Mouse (Mus musculus) G1E (cell line): ENCODE results near the gene Nrp2. TPM values are rescaled to one million over a fixed set of nuclear protein-coding genes. Genes with fewer than 3 reads are reported as not detected.

Experiments used
- ATAC-seq: 2 replicates; pipeline ENCODE4 v1.8.0; 2016; ENCODE audit warnings: mild to moderate bottlenecking; ENCODE audit not compliant: insufficient number of reproducible peaks, poor library complexity, low FRiP score, severe bottlenecking; ENCODE audit errors: extremely low read depth
- DNase-seq: peaks from one replicate; pipeline ENCODE4 v3.0.0; 2012; ENCODE audit warnings: low spot score
- H3K27me3 ChIP-seq: 2 replicates; pipeline ENCODE4 v1.6.1; 2012; ENCODE audit warnings: mild to moderate bottlenecking, low read length, inconsistent platforms; ENCODE audit not compliant: insufficient read depth
- H3K36me3 ChIP-seq: replicated peaks from 2 replicates; pipeline ENCODE3; 2012; ENCODE audit warnings: mild to moderate bottlenecking, inconsistent platforms
- H3K4me1 ChIP-seq: 2 replicates; pipeline ENCODE4 v1.6.1; 2012; ENCODE audit warnings: low read depth, low read length, inconsistent platforms, mixed read lengths; ENCODE audit not compliant: insufficient read depth
- H3K4me3 ChIP-seq: 2 replicates; pipeline ENCODE4 v1.5.1; 2012; ENCODE audit warnings: low read depth, mild to moderate bottlenecking, inconsistent platforms, low read length, moderate library complexity, mixed read lengths
- H3K9me3 ChIP-seq: replicated peaks from 2 replicates; pipeline ENCODE4 v1.6.1; 2012; ENCODE audit warnings: inconsistent platforms
- CTCF ChIP-seq: IDR thresholded peaks from 2 replicates; pipeline ENCODE4 v1.5.1; 2012; ENCODE audit warnings: low read depth, low read length, inconsistent platforms, mixed read lengths
- GATA1 ChIP-seq: IDR thresholded peaks from 2 replicates; pipeline ENCODE4 v1.6.1; 2012; ENCODE audit warnings: borderline replicate concordance, low read length, inconsistent platforms, mixed read lengths
- GATA2 ChIP-seq: IDR thresholded peaks from 2 replicates; pipeline ENCODE4 v1.6.1; 2012; ENCODE audit warnings: low read depth, low read length, inconsistent platforms, borderline replicate concordance
- POLR2AphosphoS5 ChIP-seq: IDR thresholded peaks from 2 replicates; pipeline ENCODE4 v1.6.1; 2012; ENCODE audit warnings: low read depth, low read length, inconsistent platforms; ENCODE audit not compliant: insufficient replicate concordance
- TAL1 ChIP-seq: conservative IDR thresholded peaks from 2 replicates; pipeline ENCODE4 v1.6.1; 2012; ENCODE audit warnings: low read depth, low read length, inconsistent platforms, mixed read lengths
- polyA plus RNA-seq: library from polyadenylated mRNA; stranded (reverse); fragments of >175 nt; gene quantifications from 2 replicates; pipeline ENCODE4 v1.2.3, GENCODE M21; 2012
- total RNA-seq, 2 experiments: library from RNA; stranded (forward) in 1 of 2; stranded (reverse) in 1 of 2; fragments of 200-1000 nt in 1 of 2; fragments of >200 nt in 1 of 2; fragmentation: Nextera tagmentation in 1 of 2; gene quantifications; 2 replicates each; pipeline ENCODE4 v1.2.3; 2014 to 2017

Nrp2 gene
- total and polyA plus RNA-seq, 3 experiments = 0.07 to 0.16 TPM; not detected in 1

GRCm38 (mm10) chr1:62747421-62748111 lies 44.5 kb downstream of the Nrp2 start:
- Histone ChIP-seq H3K4me3 (no peak overlapping the region), H3K9me3 (no peaks in the 10 kb centered on the region), H3K4me1 (peaks cover 21% of the 10 kb centered on the region), H3K27me3 (peaks cover 66% of the 10 kb centered on the region), H3K36me3 (no peaks in the 10 kb centered on the region)
- no peak for TF ChIP-seq CTCF
- no peak for TF ChIP-seq GATA1
- no peak for TF ChIP-seq POLR2AphosphoS5
- no peak for TF ChIP-seq TAL1
- no peak for TF ChIP-seq GATA2
- DNase-seq (no peak), ATAC-seq (no peak)

- peaks cover 63% of the 10 kb centered on the region for H3K27me3 ChIP-seq
- H3K4me3 ChIP-seq = no peak overlapping the region
- H3K4me1 ChIP-seq = peaks cover 27% of the 10 kb centered on the region
- no peaks in the 10 kb centered on the region for H3K9me3 ChIP-seq
- no peak for DNase-seq
- no peaks in the 10 kb centered on the region for H3K36me3 ChIP-seq
- no peak for ATAC-seq
- TF ChIP-seq POLR2AphosphoS5 (no peak), TAL1 (no peak), CTCF (no peak), GATA2 (no peak), GATA1 (no peak)
Observed at GRCm38 (mm10) chr1:62748361-62748760, 45.3 kb downstream of the Nrp2 start.

- Histone ChIP-seq H3K27me3 (peaks cover 64% of the 10 kb centered on the region), H3K9me3 (no peaks in the 10 kb centered on the region), H3K36me3 (no peaks in the 10 kb centered on the region), H3K4me1 (peaks cover 31% of the 10 kb centered on the region), H3K4me3 (no peak overlapping the region)
- TF ChIP-seq GATA1 = no peak
- no peak for TF ChIP-seq GATA2
- TF ChIP-seq POLR2AphosphoS5 = no peak
- no peak for TF ChIP-seq TAL1
- no peak for TF ChIP-seq CTCF
- no peak for DNase-seq
- ATAC-seq = no peak
Observed at GRCm38 (mm10) chr1:62749716-62750115, 46.6 kb downstream of the Nrp2 start.

GRCm38 (mm10) chr1:62750408-62751008 lies 47.4 kb downstream of the Nrp2 start:
- ATAC-seq (no peak), DNase-seq (no peak)
- Histone ChIP-seq H3K27me3 (peaks cover 63% of the 10 kb centered on the region), H3K4me3 (no peak overlapping the region), H3K9me3 (no peaks in the 10 kb centered on the region), H3K36me3 (no peaks in the 10 kb centered on the region), H3K4me1 (peaks cover 31% of the 10 kb centered on the region)
- TF ChIP-seq GATA1 = no peak
- no peak for TF ChIP-seq CTCF
- TF ChIP-seq TAL1 = no peak
- no peak for TF ChIP-seq GATA2
- no peak for TF ChIP-seq POLR2AphosphoS5

GRCm38 (mm10) chr1:62751011-62752006 lies 48.2 kb downstream of the Nrp2 start:
- TF ChIP-seq TAL1 (no peak), CTCF (no peak), POLR2AphosphoS5 (no peak), GATA1 (no peak), GATA2 (no peak)
- Histone ChIP-seq H3K27me3 (peaks cover 57% of the 10 kb centered on the region), H3K4me1 (peaks cover 31% of the 10 kb centered on the region), H3K4me3 (no peak overlapping the region), H3K36me3 (no peaks in the 10 kb centered on the region), H3K9me3 (no peaks in the 10 kb centered on the region)
- ATAC-seq (no peak), DNase-seq (no peak)
